Mouse (Mus musculus) embryonic fibroblast, embryonic 13.5 days (primary cell): ENCODE measurements around the gene Zbed6.

Source experiments
- CTCF ChIP-seq: IDR thresholded peaks from 2 replicates; pipeline ENCODE4 v1.5.1; 2011; ENCODE audit warnings: mild to moderate bottlenecking, control low read depth, low read length, moderate library complexity, borderline replicate concordance; ENCODE audit not compliant: insufficient read depth
- POLR2A ChIP-seq: IDR thresholded peaks from 2 replicates; pipeline ENCODE4 v1.6.1; 2011; ENCODE audit warnings: low read depth, mild to moderate bottlenecking, control low read depth, low read length, moderate library complexity

- no peak for TF ChIP-seq CTCF
- TF ChIP-seq POLR2A, result no peak
These were observed 46.9 kb downstream of the Zbed6 start for GRCm38 (mm10) chr1:133613817-133614216.
